Mouse (Mus musculus) kidney, postnatal 14 days (tissue): ENCODE measurements around the gene Nos1.

ENCODE experiments used
- DNase-seq: peaks from one replicate; pipeline ENCODE4 v3.0.0; 2022; ENCODE audit warnings: mixed read lengths

Gene Nos1

DNA sequence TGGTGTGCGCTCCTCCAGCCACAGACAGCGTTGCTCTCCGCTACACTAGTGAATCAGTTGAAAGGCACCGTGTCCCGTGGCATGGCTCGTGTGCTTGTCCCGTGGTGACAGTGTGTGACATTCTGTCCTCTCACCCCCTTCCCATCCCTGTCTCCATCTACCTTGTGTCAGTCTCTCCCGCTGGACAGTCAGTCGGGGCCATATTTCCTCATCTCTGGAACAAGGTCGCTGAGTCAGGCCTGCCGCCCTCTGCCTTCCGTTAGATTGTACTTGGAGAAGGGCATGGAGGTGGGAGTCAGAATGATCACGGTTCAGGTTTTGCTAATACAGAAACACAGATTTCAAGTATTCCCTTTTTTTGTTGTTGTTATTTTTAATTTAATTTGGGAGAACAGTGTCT, 227.5 kb downstream of the Nos1 start:
- DNase-seq: no peak
